Mouse (Mus musculus) c-Kit-positive CD71-negative TER-119-negative erythroid progenitor cells, embryonic 14.5 days (primary cell): ENCODE data around the gene Pdcl3.

Experiments
- DNase-seq: peaks from one replicate; pipeline ENCODE4 v3.0.0-alpha.2; 2013; ENCODE audit warnings: low read depth

The Pdcl3 gene

GRCm38 (mm10) chr1:38985308-38985707 lies at the start of gene Pdcl3:
Gene Pdcl3, plus strand, starts transcription at chr1:38985608.
- DNase-seq, result no peak

DNA sequence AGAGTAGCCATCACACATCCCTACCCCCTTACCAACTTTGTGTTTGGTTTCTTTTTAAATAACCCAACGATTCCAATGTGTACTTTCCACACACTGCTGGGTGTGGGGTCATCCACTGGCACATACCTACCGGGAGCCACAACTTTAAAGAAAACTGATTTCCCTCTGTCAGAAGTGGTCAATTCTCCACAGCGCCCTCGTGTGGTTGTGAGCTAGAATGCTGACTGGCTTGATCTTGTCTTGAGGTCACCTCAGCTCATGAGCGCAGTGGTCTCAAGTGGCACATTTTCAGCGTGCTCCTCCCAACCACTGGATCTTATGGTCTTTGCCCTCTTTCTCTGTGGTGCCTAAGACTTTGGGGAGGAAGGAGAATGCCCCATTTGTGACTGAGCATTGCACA lies 48.6 kb upstream of the Pdcl3 start:
- peak; percentile 52 for DNase-seq

DNA sequence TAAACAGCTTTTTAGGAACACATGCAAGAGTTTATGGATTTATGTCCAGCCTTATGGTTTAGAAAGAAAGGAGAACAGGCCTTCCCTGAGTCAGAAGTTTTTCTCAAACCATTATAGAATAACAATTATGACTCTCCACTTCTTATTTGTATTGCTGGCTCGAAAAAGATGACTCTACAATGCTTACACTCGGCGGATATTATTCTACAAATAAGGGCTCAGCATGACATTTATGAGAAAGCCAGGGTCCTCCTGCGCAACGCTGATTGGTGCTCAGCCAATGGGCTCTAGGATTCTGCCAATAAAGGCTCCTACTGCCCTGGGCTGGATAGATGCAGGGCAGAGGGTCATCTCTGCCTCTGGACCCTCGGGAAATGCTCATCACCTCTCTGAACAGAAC lies 46.6 kb upstream of the Pdcl3 start, which contains the start of gene Nms:
Nms (plus strand) TSS at position 301 of the 400 bp plus-strand sequence.
- DNase-seq, result no peak

- peak; percentile 18 for DNase-seq
Observed at GRCm38 (mm10) chr1:38939608-38940007, 45.8 kb upstream of the Pdcl3 start.

DNA sequence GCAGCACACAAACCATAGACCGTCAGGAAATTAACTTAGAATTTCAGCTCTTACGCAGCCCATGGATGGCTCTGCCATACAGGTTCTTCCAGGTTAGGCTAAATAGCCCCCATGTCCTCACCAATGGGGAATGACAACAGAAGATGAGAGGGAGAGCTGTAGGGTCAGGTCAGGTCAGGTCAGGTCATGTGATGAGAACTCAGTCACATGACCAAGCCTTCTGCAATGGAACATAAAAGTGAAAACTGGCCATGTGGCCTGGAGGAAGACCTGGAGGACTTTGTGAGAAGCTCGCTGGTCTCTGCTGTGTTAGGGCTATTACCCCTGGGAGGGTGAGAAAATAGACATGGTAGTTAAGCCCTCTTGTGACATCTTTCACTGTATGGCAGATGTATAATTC lies 29.0 kb upstream of the Pdcl3 start:
- DNase-seq, result no peak

DNA sequence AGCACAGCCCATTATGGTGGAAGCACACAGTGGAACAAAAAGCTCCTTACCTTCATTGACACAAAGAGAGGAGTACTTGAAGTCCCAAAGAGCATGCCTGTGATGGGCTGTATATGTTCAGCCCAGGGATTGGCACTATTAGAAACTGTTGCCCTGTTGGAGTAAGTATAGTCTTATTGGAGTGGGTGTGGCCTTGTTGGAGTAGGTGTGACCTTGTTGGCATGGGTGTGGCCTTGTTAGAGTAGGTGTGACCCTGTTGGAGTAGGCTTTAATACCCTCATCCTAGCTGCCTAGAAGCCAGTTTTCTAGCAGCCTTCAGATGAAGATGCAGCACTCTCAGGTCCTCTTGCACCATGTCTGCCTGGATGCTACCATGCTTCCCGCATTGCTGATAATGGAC lies 16.3 kb upstream of the Pdcl3 start:
- no peak for DNase-seq

DNA sequence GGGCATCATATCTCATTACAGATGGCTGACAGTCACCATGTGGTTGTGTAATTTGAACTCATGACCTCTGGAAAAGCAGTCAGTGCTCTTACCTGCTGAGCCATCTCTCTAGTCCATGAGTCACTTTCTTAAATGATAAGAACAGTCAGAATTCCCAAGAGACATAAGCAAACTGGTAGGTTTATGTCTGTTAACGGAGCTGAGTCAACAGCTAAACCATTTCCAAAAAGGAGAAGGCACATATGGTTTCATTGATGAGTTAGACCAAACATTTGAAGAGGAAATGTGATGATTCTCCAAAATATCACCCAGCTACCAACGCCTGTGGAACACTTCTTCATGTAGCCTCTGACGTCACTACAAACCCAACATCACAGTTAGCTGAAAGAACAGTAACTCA lies 13.7 kb upstream of the Pdcl3 start:
- DNase-seq, result no peak

DNA sequence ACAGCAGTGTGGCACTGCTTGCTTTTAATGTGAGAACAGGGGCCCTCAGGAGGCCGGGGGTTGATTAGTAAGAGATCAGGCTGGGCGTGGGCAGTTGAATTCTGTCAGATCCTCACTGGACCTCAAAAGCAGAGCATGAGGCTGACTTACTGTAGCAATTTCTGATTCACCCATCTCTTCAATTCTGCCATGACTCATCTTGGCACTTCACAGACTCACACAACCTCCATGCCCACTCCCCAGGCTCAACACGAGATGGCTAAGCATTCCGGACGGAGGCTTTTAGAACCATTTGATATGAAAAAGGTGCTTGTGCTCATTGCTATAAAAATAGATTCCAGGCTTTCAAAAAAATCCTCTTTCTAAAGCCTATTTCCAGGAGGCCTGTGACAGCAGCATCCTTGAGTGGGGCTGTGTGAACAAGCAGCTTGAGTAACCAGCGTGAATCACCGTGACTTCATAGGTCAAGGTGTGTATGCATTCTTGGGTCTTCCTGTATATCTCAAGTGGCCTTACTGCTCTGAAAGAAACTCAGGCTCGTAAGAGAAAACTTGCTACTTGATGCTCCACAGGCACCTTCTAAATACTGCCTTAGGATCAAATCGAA lies 12.3 kb upstream of the Pdcl3 start:
- no peak for DNase-seq

- no peak for DNase-seq
Observed at GRCm38 (mm10) chr1:38979953-38980352, 5.5 kb upstream of the Pdcl3 start.

- DNase-seq, result no peak
Observed at GRCm38 (mm10) chr1:38983870-38984269, 1.5 kb upstream of the Pdcl3 start.

DNA sequence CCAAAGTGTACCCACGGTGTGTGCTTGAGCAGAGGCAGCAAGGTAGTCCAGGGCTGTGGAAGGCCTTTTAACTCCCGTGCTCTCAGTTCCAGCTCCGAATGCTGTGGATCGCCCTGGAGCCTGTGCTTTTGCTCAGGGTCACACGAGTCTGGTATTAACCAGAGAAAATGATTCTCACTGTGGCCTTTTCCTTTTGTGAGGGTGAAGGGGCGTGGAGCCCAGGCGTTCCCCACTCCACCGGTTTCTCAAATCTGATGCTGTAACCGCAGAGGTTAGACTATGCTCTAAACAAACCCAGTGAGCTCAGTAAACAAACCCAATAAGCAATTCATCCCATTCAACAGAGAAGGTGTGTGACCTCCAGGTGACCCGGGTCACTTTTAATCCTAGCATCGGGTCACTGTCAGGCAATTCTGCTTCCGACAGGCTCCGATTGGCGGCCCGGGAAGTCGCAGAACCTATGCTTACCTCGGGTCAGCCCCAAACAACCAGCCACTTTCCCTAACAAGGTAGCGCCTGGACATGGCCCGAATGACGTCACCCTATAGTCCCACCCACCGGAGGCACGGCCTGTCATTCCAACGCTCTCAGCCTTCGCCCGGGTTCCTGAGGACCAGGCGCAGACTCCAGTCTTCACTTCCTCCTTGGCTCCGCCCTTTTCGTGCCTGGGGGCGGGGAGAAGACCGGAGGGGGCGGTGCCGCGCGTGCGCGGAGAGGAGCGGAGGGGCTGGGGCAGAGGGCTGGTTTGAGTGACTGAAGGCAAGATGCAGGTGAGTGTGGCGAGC lies 1.9 kb downstream of the Pdcl3 start:
- DNase-seq, result peak; percentile 94

GRCm38 (mm10) chr1:38987865-38988211 lies 2.4 kb downstream of the Pdcl3 start:
- no peak for DNase-seq

- DNase-seq, result no peak
Observed at GRCm38 (mm10) chr1:38988357-38988756, 2.9 kb downstream of the Pdcl3 start.

DNA sequence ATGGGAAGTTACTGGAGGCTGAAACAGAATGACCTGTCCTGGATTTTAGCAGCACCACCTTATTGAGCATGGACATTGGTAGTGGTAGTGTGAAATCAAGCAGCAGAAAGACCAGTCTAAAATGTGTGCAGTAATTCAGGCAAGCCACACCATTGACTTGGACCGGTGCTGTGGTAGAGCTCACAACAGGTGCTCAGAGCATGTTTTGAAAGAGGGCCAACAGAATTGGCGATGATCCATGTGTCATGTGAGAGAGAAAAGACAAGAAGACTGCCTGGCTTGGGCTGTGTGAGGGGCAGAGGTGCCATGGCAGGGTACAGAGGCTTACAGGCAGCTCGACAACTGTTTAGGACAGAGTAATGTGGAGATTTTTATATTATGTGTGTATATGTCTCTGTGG lies 7.0 kb downstream of the Pdcl3 start:
- no peak for DNase-seq

GRCm38 (mm10) chr1:39001106-39001505 lies 15.7 kb downstream of the Pdcl3 start:
- peak; percentile 68 for DNase-seq

- DNase-seq, result no peak
Observed at GRCm38 (mm10) chr1:39005751-39006354, 20.4 kb downstream of the Pdcl3 start.

GRCm38 (mm10) chr1:39006830-39007829 lies 21.7 kb downstream of the Pdcl3 start:
- DNase-seq, result no peak

DNA sequence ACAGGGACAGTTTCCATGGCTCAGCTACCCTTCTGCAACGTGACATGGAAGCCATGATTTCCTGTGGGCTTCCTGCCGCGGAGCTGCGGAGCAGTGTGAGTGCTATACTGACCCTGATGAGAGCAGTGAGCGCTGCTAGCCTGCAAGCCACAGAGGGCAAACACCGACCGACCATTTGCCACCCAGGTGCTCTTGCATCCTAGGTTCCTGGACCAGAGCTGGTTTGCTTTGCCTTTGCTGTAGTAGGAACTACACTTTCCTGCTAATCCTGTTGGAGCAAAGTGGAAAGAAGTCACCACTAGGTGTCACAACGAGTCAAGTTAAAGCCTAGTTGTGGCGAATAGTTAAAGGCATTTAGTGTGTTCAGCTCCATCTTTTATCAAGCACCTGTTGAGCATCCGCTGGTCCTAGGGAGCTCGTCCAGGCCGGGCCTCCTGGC lies 25.2 kb downstream of the Pdcl3 start:
- peak; percentile 53 for DNase-seq

DNA sequence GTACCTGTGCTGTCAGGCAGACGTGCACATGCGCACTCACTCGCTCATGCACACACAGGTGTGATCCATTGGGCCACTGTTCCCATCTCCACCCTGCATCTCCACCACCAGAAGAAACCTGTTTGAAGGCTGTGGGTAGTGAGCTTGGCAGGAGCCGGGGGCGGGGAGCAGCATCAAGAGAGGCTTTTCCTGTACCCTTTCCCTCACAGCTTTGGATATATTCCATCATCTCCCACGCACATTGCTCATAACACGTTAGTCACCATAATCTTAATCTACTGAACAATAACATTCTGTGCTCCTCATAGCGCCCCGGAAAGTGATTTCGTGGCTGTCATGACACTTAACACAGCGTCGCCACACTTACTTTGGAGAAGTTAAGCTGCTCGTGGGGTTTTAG lies 27.2 kb downstream of the Pdcl3 start:
- no peak for DNase-seq

GRCm38 (mm10) chr1:39013843-39014242 lies 28.4 kb downstream of the Pdcl3 start:
- no peak for DNase-seq

DNA sequence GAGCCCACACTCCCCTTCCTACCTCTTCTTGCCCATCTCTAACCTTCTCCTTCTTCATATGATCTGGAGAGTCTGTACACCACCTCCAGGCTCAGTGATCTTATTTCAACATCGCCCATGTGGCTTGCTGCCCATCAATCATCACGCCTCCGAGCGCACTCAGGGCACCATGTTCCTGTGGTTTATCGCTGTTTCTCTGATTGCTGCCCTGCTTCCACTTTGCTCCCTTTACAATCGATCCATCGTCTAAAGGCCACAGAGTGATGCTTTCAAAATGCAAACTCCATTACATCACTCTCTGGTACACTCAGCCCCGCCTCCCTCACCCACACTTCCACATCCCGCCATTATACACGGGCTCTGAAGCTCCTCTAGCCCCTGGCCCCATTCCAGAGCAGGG lies 30.1 kb downstream of the Pdcl3 start:
- DNase-seq, result no peak

DNA sequence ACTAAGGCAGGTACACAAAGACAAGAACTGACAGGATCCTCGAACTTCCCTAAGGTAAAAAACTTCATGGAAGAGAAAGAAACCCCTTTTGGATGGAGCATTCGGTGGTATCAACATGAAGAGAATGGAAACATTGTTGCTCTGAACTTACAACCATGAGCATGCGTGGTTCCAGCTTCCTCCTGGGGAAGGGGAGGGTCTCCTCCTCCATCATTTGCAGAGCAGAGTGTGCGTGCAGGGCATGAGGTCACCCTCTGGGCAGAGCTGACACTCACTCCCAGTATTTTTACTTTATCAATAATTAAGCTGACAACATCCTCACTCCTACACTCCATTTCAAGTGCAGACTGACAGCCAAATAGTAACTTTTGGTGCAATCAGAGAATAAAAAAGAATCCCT lies 32.5 kb downstream of the Pdcl3 start:
- DNase-seq, result no peak
